Mouse (Mus musculus) ES-Bruce4 (cell line): ENCODE measurements around the gene Sf3b1.
"Not testable (repeated sequence)": the region's sequence is repeated elsewhere in the genome, so short reads cannot be mapped to it uniquely, and the experiment has no call there.

Source experiments
- CTCF ChIP-seq: IDR thresholded peaks from one replicate; pipeline ENCODE4 v1.8.1; 2011; ENCODE audit warnings: low read depth, low read length
- EP300 ChIP-seq: IDR thresholded peaks from 2 replicates; pipeline ENCODE4 v1.6.1; 2011; ENCODE audit warnings: low read depth, low read length; ENCODE audit not compliant: insufficient read depth

- TF ChIP-seq EP300, CTCF: not testable (repeated sequence)
These were observed 70.3 kb downstream of the Sf3b1 start for GRCm38 (mm10) chr1:54956995-54957394.
